Mouse (Mus musculus) ES-Bruce4 (cell line): ENCODE results near the gene Ptges.

Experiments
- CTCF ChIP-seq: IDR thresholded peaks from one replicate; pipeline ENCODE4 v1.8.1; 2011; ENCODE audit warnings: low read depth, low read length
- EP300 ChIP-seq: IDR thresholded peaks from 2 replicates; pipeline ENCODE4 v1.6.1; 2011; ENCODE audit warnings: low read depth, low read length; ENCODE audit not compliant: insufficient read depth
- POLR2A ChIP-seq: IDR thresholded peaks from one replicate; pipeline ENCODE4 v1.8.1; 2011; ENCODE audit warnings: low read length; ENCODE audit not compliant: insufficient read depth

GRCm38 (mm10) chr2:30904991-30905390 lies 24.7 kb downstream of the Ptges start:
- no peak for TF ChIP-seq EP300
- TF ChIP-seq CTCF: no peak
- no peak for TF ChIP-seq POLR2A
